Mouse (Mus musculus) gastrocnemius, adult 2 months (tissue): Measurements from ENCODE around the gene Smad3. TPM values are rescaled to one million over a fixed set of nuclear protein-coding genes. Genes with fewer than 3 reads are reported as not detected.

Experiments used
- DNase-seq: peaks from one replicate; pipeline ENCODE4 v3.0.0; 2022
- H3K27ac ChIP-seq: fragments of 200-600 bp; 2 replicates; pipeline ENCODE4 v1.8.1; 2022; ENCODE audit warnings: mild to moderate bottlenecking
- H3K4me3 ChIP-seq: fragments of 200-600 bp; 2 replicates; pipeline ENCODE4 v1.8.1; 2022; ENCODE audit warnings: mild to moderate bottlenecking, moderate library complexity
- CTCF ChIP-seq: fragments of 200-600 bp; IDR thresholded peaks from 2 replicates; pipeline ENCODE4 v1.8.1; 2022; ENCODE audit warnings: antibody characterized with exemption, mild to moderate bottlenecking, moderate library complexity
- intact Hi-C: fragments of 180-260 bp; cut with DNase I; formaldehyde crosslinking; loops from one replicate; pipeline ENCODE4 v1.15.1; 2025
- total RNA-seq, 2 experiments: library from RNA; stranded (reverse); gene quantifications; 2 replicates each; pipeline ENCODE4 v1.2.3; 2021

Smad3 gene
- total RNA-seq, 2 experiments from 2014 or later: 61.7 to 75.3 TPM

- no peak for DNase-seq
- no peak overlapping the region for H3K4me3 ChIP-seq
- intact Hi-C loops: no loop called here
- no peak overlapping the region for H3K27ac ChIP-seq
- no peak for TF ChIP-seq CTCF
Observed at GRCm38 (mm10) chr9:63786026-63786670, 28.4 kb upstream of the Smad3 start.

GRCm38 (mm10) chr9:63785492-63785891, 27.7 kb upstream of the Smad3 start:
- no peak for TF ChIP-seq CTCF
- Histone ChIP-seq H3K27ac (no peak overlapping the region), H3K4me3 (no peak overlapping the region)
- intact Hi-C loops: no loop called here
- no peak for DNase-seq

GRCm38 (mm10) chr9:63784597-63784996, 26.8 kb upstream of the Smad3 start:
- TF ChIP-seq CTCF: no peak
- no peak for DNase-seq
- intact Hi-C loops: no loop called here
- no peak overlapping the region for H3K27ac ChIP-seq
- no peak overlapping the region for H3K4me3 ChIP-seq

- intact Hi-C loops: no loop called here
- Histone ChIP-seq H3K4me3 (no peak overlapping the region), H3K27ac (no peak overlapping the region)
- no peak for DNase-seq
- TF ChIP-seq CTCF: no peak
Observed at GRCm38 (mm10) chr9:63782744-63783143, 24.9 kb upstream of the Smad3 start.

- Histone ChIP-seq H3K4me3 (peak overlapping the region; percentile 68; the same call in 1 of the 2 replicates), H3K27ac (peak overlapping the region; percentile 86)
- DNase-seq: no peak
- TF ChIP-seq CTCF: 0 out of 2 replicates have a peak, but pooled peaks have one; percentile 3
- intact Hi-C loops: no loop called here
Observed at GRCm38 (mm10) chr9:63781714-63782464, 24.1 kb upstream of the Smad3 start.

GRCm38 (mm10) chr9:63779950-63780887, 22.4 kb upstream of the Smad3 start:
- intact Hi-C loops: no loop called here
- Histone ChIP-seq H3K4me3 (peak overlapping the region; percentile 68), H3K27ac (peak overlapping the region; percentile 86)
- TF ChIP-seq CTCF: no peak
- peak; percentile 73 for DNase-seq

- no peak for TF ChIP-seq CTCF
- DNase-seq: no peak
- Histone ChIP-seq H3K4me3 (no peak overlapping the region), H3K27ac (no peak overlapping the region)
- intact Hi-C loops: no loop called here
Observed at GRCm38 (mm10) chr9:63776735-63777134, 18.9 kb upstream of the Smad3 start.

- no peak for TF ChIP-seq CTCF
- intact Hi-C loops: no loop called here
- DNase-seq: no peak
- H3K27ac ChIP-seq: no peak overlapping the region
- H3K4me3 ChIP-seq: no peak overlapping the region
Observed at GRCm38 (mm10) chr9:63774854-63775483, 17.2 kb upstream of the Smad3 start.

GRCm38 (mm10) chr9:63772452-63772851, 14.7 kb upstream of the Smad3 start:
- intact Hi-C loops: no loop called here
- no peak for DNase-seq
- Histone ChIP-seq H3K27ac (no peak overlapping the region), H3K4me3 (no peak overlapping the region)
- TF ChIP-seq CTCF: no peak

- DNase-seq: no peak
- H3K4me3 ChIP-seq: no peak overlapping the region
- intact Hi-C loops: no loop called here
- no peak for TF ChIP-seq CTCF
- H3K27ac ChIP-seq: no peak overlapping the region
Observed at GRCm38 (mm10) chr9:63771676-63772075, 13.9 kb upstream of the Smad3 start.

GRCm38 (mm10) chr9:63761367-63762094, 3.7 kb upstream of the Smad3 start:
- intact Hi-C loops: no loop called here
- no peak for DNase-seq
- peak; percentile 54 for TF ChIP-seq CTCF
- Histone ChIP-seq H3K27ac (no peak overlapping the region), H3K4me3 (no peak overlapping the region)

GRCm38 (mm10) chr9:63760783-63761182, 3.0 kb upstream of the Smad3 start:
- no peak overlapping the region for H3K27ac ChIP-seq
- TF ChIP-seq CTCF: no peak
- no peak overlapping the region for H3K4me3 ChIP-seq
- intact Hi-C loops: no loop called here
- DNase-seq: no peak
